Comparison of ENCODE assay signal across 8 mouse cellular contexts in the genomic region with DNA sequence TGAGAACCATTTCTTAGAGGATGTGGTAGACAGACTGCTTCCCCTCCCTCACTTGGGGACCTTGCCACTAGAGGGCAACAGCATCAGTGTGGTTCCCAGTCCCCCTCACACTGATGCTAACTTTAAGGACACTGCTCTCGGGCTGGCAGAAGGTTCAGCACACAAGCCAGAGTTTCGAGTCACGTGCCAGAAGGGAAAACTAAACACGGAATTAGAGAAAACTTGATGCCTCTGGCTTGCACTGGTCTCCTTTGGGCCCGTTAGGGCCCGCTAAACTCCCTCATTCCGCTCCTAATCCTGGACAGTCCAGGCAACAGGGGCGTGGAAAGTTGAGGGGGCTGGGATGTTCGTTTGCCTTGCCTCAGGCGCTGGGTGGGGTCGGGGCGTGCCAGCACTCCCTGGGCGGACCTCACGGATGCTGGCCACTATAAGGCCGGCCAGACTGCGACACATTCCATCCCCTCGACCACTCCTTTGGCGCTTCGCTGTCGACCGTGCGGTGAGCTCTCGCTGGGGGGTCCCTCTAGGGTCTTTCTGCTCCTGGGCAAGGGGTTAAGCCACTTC. TPM values are rescaled to one million over a fixed set of nuclear protein-coding genes. Genes with fewer than 3 reads are reported as not detected.
DNase-seq lines count a peak whose midpoint lies in the region; ATAC-seq and TF ChIP-seq lines count a peak whose summit lies in the region.

A gene (plus strand): TSS at position 155 of the 564 bp plus-strand sequence.

- TF ChIP-seq POLR2A in kidney, adult 2 months (IDR thresholded peaks at IDR 0.05; ENCODE audit: low read depth, low read length), result no peak

- H3K36me3 ChIP-seq in embryonic facial prominence, embryonic 10.5 days (replicated peaks), result no peaks in the 10 kb centered on the region
- no peaks in the 10 kb centered on the region for H3K36me3 ChIP-seq in kidney, adult 2 months (ENCODE audit: control insufficient read depth, insufficient read depth, low read length)
- H3K36me3 ChIP-seq in limb, embryonic 15.5 days, result no peaks in the 10 kb centered on the region
- no peaks in the 10 kb centered on the region for H3K36me3 ChIP-seq in midbrain, embryonic 16.5 days (ENCODE audit: control insufficient read depth, insufficient read depth, low read length)
- no peaks in the 10 kb centered on the region for H3K36me3 ChIP-seq in stomach, postnatal 0 days (ENCODE audit: control insufficient read depth, insufficient read depth, low read length)

- H3K9me3 ChIP-seq in embryonic facial prominence, embryonic 10.5 days, result no peaks in the 10 kb centered on the region
- no peaks in the 10 kb centered on the region for H3K9me3 ChIP-seq in limb, embryonic 15.5 days
- H3K9me3 ChIP-seq in midbrain, embryonic 16.5 days (replicated peaks; ENCODE audit: control insufficient read depth, low read length, poor library complexity, severe bottlenecking), result no peaks in the 10 kb centered on the region
- no peaks in the 10 kb centered on the region for H3K9me3 ChIP-seq in stomach, postnatal 0 days (ENCODE audit: control insufficient read depth, low read length)

- H3K4me3 ChIP-seq in embryonic facial prominence, embryonic 10.5 days, result peak within 1 kb of the TSS; percentile 59
- peak within 1 kb of the TSS; percentile 63 for H3K4me3 ChIP-seq in kidney, adult 2 months (ENCODE audit: insufficient read depth, low read depth, low read length)
- peak within 1 kb of the TSS; percentile 44 for H3K4me3 ChIP-seq in limb, embryonic 15.5 days
- peak within 1 kb of the TSS; percentile 31 for H3K4me3 ChIP-seq in midbrain, embryonic 16.5 days (ENCODE audit: low read depth, low read length)
- H3K4me3 ChIP-seq in stomach, postnatal 0 days (ENCODE audit: low read depth, low read length), result peak within 1 kb of the TSS; percentile 46

- H3K4me2 ChIP-seq in limb, embryonic 15.5 days, result peak within 1 kb of the TSS; percentile 73
- H3K4me2 ChIP-seq in midbrain, embryonic 16.5 days (ENCODE audit: low read length), result peak within 1 kb of the TSS; percentile 68
- H3K4me2 ChIP-seq in stomach, postnatal 0 days (replicated peaks; ENCODE audit: low read depth), result peak within 1 kb of the TSS; percentile 64

- H3K4me1 ChIP-seq in embryonic facial prominence, embryonic 10.5 days, result peaks cover 28% of the 10 kb centered on the region
- no peaks in the 10 kb centered on the region for H3K4me1 ChIP-seq in kidney, adult 2 months (ENCODE audit: control insufficient read depth, insufficient read depth, low read length)
- peaks cover 33% of the 10 kb centered on the region for H3K4me1 ChIP-seq in limb, embryonic 15.5 days
- H3K4me1 ChIP-seq in midbrain, embryonic 16.5 days (ENCODE audit: control insufficient read depth, insufficient read depth, low read length), result peaks cover 3% of the 10 kb centered on the region; the same call in 1 of the 2 replicates
- H3K4me1 ChIP-seq in stomach, postnatal 0 days (replicated peaks; ENCODE audit: control insufficient read depth, insufficient read depth), result peaks cover 5% of the 10 kb centered on the region

- peaks cover 11% of the 10 kb centered on the region for H3K27me3 ChIP-seq in embryonic facial prominence, embryonic 10.5 days (replicated peaks; ENCODE audit: low read depth, poor library complexity, severe bottlenecking)
- H3K27me3 ChIP-seq in kidney, adult 2 months (replicated peaks; ENCODE audit: control insufficient read depth, insufficient read depth, low read length), result no peaks in the 10 kb centered on the region
- H3K27me3 ChIP-seq in limb, embryonic 15.5 days, result no peaks in the 10 kb centered on the region
- H3K27me3 ChIP-seq in midbrain, embryonic 16.5 days (ENCODE audit: control insufficient read depth, insufficient read depth, low read depth, low read length), result peaks cover 5% of the 10 kb centered on the region; the same call in 1 of the 2 replicates
- no peaks in the 10 kb centered on the region for H3K27me3 ChIP-seq in stomach, postnatal 0 days (ENCODE audit: control insufficient read depth, insufficient read depth, low read length)

- peak within 1 kb of the TSS; percentile 63 for H3K27ac ChIP-seq in embryonic facial prominence, embryonic 10.5 days (replicated peaks)
- H3K27ac ChIP-seq in kidney, adult 2 months (ENCODE audit: insufficient read depth, low read depth, low read length), result peak within 1 kb of the TSS; percentile 73
- peak within 1 kb of the TSS; percentile 38 for H3K27ac ChIP-seq in limb, embryonic 15.5 days
- H3K27ac ChIP-seq in midbrain, embryonic 16.5 days (ENCODE audit: low read length), result no peak within 1 kb of the TSS
- peak within 1 kb of the TSS; percentile 92 for H3K27ac ChIP-seq in stomach, postnatal 0 days (replicated peaks)

- under 1% methylated on average over 23 of the region's 23 CpGs for WGBS in embryonic facial prominence, embryonic 10.5 days
- 3% methylated on average over 23 of the region's 23 CpGs for WGBS in kidney, adult 2 months
- WGBS in limb, embryonic 15.5 days, result 1% methylated on average over 23 of the region's 23 CpGs
- WGBS in midbrain, embryonic 16.5 days, result under 1% methylated on average over 23 of the region's 23 CpGs
- under 1% methylated on average over 23 of the region's 23 CpGs for WGBS in stomach, postnatal 0 days

- peak within 1 kb of the TSS; percentile 33; the same call in 1 of the 2 replicates for H3K9ac ChIP-seq in limb, embryonic 15.5 days
- H3K9ac ChIP-seq in midbrain, embryonic 16.5 days (ENCODE audit: low read depth, low read length), result peak within 1 kb of the TSS; percentile 48; the same call in 1 of the 2 replicates
- H3K9ac ChIP-seq in stomach, postnatal 0 days (ENCODE audit: low read length), result peak within 1 kb of the TSS; percentile 76

- no peak for TF ChIP-seq EP300 in stomach, postnatal 0 days (optimal IDR thresholded peaks at IDR 0.05)

- TF ChIP-seq CTCF in kidney, adult 2 months (conservative IDR thresholded peaks at IDR 0.05; ENCODE audit: insufficient read depth, insufficient read length, low read depth, low read length), result peak; percentile 72
- TF ChIP-seq CTCF in stomach, postnatal 0 days (IDR thresholded peaks at IDR 0.05; ENCODE audit: low read depth), result peak; percentile 78

- ATAC-seq in limb, embryonic 15.5 days (ENCODE audit: insufficient number of reproducible peaks, low FRiP score, low TSS enrichment, low read depth), result peak; percentile 69
- peak; percentile 63 for ATAC-seq in midbrain, embryonic 16.5 days
- ATAC-seq in stomach, postnatal 0 days (ENCODE audit: low FRiP score, low TSS enrichment), result peak; percentile 81

- peak; percentile 51 for DNase-seq in ovary, postnatal 14 days (ENCODE audit: low spot score)
- DNase-seq in ovary, adult 18-20 months (ENCODE audit: low spot score), result no peak
- peak; percentile 78 for DNase-seq in embryonic facial prominence, embryonic 10.5 days (ENCODE audit: low spot score)
- peak; percentile 75 for DNase-seq in heart, adult 8-10 months (ENCODE audit: low spot score)
- DNase-seq in kidney, adult 2 months, result peak; percentile 62
- peak; percentile 91 for DNase-seq in stomach, postnatal 0 days (ENCODE audit: low spot score)

RNA-seq across cellular contexts. Expression of the gene that starts here (rescaled TPM):
- polyA plus RNA-seq in embryonic facial prominence, embryonic 10.5 days (2016; fragmentation: Nextera tagmentation; extraction: Ambion mirVana), result 17.7 and 21.3 TPM in 2 replicates
- 10 to 100 TPM; 54.7 to 77.4 (median 69.0) TPM for total RNA-seq in heart, adult 8-10 months (2022)
- polyA plus RNA-seq in kidney, adult 2 months (2012; rRNA removed), result 95.8 and 129 TPM in 2 replicates
- 481 and 553 TPM in 2 replicates for polyA plus RNA-seq in limb, embryonic 15.5 days (2015; fragmentation: Nextera tagmentation; extraction: Ambion mirVana)
- polyA plus RNA-seq in midbrain, embryonic 16.5 days (2015; fragmentation: Nextera tagmentation; extraction: Ambion mirVana), result 19.3 and 19.4 TPM in 2 replicates
- 3,650 and 3,685 TPM in 2 replicates for polyA plus RNA-seq in stomach, postnatal 0 days (2015; fragmentation: Nextera tagmentation; extraction: Ambion mirVana)
